Mouse (Mus musculus) small intestine, adult 2 months (tissue): ENCODE results near the gene Stx3. TPM values are rescaled to one million over a fixed set of nuclear protein-coding genes. Genes with fewer than 3 reads are reported as not detected.

Experiments used
- H3K27ac ChIP-seq: fragments of 200-500 bp; 2 replicates; pipeline ENCODE4 v1.5.1; 2012; ENCODE audit warnings: low read depth, low read length, control low read depth, inconsistent platforms; ENCODE audit not compliant: insufficient read depth
- H3K27me3 ChIP-seq: fragments of 200-500 bp; 2 replicates; pipeline ENCODE4 v1.6.1; 2012; ENCODE audit warnings: mild to moderate bottlenecking, moderate library complexity, low read length, inconsistent platforms; ENCODE audit not compliant: control insufficient read depth, insufficient read depth
- H3K36me3 ChIP-seq: fragments of 200-500 bp; 2 replicates; pipeline ENCODE4 v1.6.1; 2012; ENCODE audit warnings: mild to moderate bottlenecking, low read length, control low read depth, inconsistent platforms; ENCODE audit not compliant: control insufficient read depth, insufficient read depth
- H3K4me1 ChIP-seq: fragments of 200-500 bp; 2 replicates; pipeline ENCODE4 v1.6.1; 2012; ENCODE audit warnings: low read length, inconsistent platforms, mixed read lengths; ENCODE audit not compliant: control insufficient read depth, insufficient read depth, insufficient read length
- H3K4me3 ChIP-seq: fragments of 200-500 bp; 2 replicates; pipeline ENCODE4 v1.5.1; 2012; ENCODE audit warnings: low read depth, mild to moderate bottlenecking, control low read depth, inconsistent platforms, low read length, moderate library complexity
- CTCF ChIP-seq: fragments of 200-500 bp; IDR thresholded peaks from 2 replicates; pipeline ENCODE4 v1.5.1; 2012; ENCODE audit warnings: low read depth, mild to moderate bottlenecking, control low read depth, inconsistent platforms, low read length, moderate library complexity, mixed read lengths; ENCODE audit not compliant: insufficient replicate concordance, insufficient read length; ENCODE audit errors: extremely low read depth
- POLR2A ChIP-seq: fragments of 200-500 bp; IDR thresholded peaks from 2 replicates; pipeline ENCODE4 v1.6.1; 2012; ENCODE audit warnings: low read depth, mild to moderate bottlenecking, control low read depth, inconsistent platforms, low read length, moderate library complexity
- WGBS: fragments of 180-500 bp; shearing (Covaris S2); methylation state at CpG from one replicate; pipeline ENCODE4 v1.1.7; 2018; 5-methylcytosine and 5-hydroxymethylcytosine counted together
- polyA plus RNA-seq: library from polyadenylated mRNA; depleted of rRNA; stranded (reverse); fragments of >200 nt; gene quantifications from 2 replicates; pipeline ENCODE4 v1.2.3, GENCODE M21; 2012; rRNA removed

Stx3 gene
- polyA plus RNA-seq: 12.7 and 38.0 TPM in 2 replicates

DNA sequence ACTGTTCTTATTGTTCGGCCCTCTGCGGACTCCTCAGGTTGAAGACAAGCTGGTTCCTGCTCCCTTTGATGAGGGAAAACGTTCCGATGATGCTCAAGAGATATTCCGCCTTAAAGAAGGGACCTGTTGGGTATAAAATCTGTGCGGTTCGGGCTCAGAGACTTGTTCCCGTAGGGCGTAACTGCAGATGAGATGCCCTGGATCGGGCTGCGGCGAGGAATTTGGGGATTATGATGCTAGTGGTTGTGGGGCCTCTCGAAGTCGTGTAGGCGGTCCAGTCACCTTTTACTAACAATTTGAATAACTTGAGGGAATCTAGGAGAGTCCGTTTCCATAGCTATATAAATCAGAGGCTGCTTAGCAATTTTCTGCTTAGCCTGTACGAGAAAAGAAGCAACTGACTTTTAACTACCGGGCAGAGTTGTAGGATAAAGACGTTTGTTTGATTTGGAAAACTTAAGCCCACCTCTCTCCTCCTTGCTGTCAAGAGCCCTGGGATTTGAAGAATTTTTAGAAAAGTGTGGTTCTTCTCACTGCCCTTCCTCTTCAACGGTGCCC is at the start of gene Stx3:
Gene Stx3, minus strand, starts transcription at position 261 of the 558 bp plus-strand sequence.
- WGBS: under 1% methylated on average over 20 of the region's 20 CpGs

DNA sequence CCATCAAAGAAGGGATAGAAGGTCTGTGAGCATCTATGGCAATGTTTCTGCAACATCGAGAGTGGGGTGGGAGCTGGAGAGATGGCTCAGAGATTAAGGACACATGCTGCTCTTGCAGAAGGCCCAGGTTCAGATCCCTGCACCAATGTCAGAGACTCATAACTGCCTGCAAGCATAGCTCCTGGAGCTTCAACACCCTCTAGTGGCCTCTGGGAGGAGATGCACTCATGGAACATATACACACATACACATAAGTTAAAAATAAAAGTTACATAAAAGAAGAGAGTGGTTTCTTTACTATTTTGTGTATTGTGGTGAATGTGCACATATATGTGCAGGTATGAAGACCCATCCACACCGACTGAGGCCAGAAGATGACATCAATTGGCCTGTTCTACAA is 48.6 kb upstream of the Stx3 start:
- TF ChIP-seq CTCF: no peak
- no peak for TF ChIP-seq POLR2A
- no peaks in the 10 kb centered on the region for H3K27me3 ChIP-seq
- WGBS: 76% methylated on average over 2 of the region's 2 CpGs
- no peak overlapping the region for H3K27ac ChIP-seq
- H3K4me1 ChIP-seq: no peaks in the 10 kb centered on the region
- no peaks in the 10 kb centered on the region for H3K36me3 ChIP-seq
- H3K4me3 ChIP-seq: no peak overlapping the region

More for the DNA sequence above, at the start of gene Stx3:
- Histone ChIP-seq H3K4me1 (peaks cover 12% of the 10 kb centered on the region; the same call in 1 of the 2 replicates), H3K27me3 (no peaks in the 10 kb centered on the region), H3K36me3 (0 out of 2 replicates have a peak, but pooled peaks cover 2% of the 10 kb centered on the region), H3K27ac (peak within 1 kb of the TSS; percentile 91), H3K4me3 (peak within 1 kb of the TSS; percentile 89)
- TF ChIP-seq CTCF (no peak), POLR2A (no peak)

DNA sequence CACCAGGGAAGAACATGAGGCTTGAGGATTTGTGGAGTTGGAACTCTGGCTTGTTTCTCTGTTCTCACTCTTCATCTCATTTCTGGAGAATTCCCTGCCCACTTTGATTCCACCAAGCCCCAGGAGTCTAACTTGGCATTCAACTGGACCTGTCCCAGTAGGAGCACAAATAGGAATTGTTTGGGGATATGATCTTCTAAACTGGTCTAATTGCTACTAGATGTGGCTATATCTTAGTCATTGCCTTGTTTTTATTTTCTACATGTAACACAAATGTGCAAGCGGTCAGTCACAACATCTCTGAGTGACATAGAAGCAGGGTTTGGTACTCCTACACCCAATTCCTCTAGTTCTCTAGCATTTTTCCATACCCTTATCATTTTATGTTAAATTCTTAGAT is 41.8 kb upstream of the Stx3 start, which contains the start of gene Olfr1418:
Gene Olfr1418, minus strand, starts transcription at position 101 of the 400 bp plus-strand sequence.
- Histone ChIP-seq H3K4me3 (no peak within 1 kb of the TSS), H3K4me1 (no peaks in the 10 kb centered on the region), H3K36me3 (no peaks in the 10 kb centered on the region), H3K27me3 (no peaks in the 10 kb centered on the region), H3K27ac (no peak within 1 kb of the TSS)
- no peak for TF ChIP-seq CTCF
- TF ChIP-seq POLR2A: no peak
- WGBS: 93% methylated on average over 1 of the region's 1 CpGs

DNA sequence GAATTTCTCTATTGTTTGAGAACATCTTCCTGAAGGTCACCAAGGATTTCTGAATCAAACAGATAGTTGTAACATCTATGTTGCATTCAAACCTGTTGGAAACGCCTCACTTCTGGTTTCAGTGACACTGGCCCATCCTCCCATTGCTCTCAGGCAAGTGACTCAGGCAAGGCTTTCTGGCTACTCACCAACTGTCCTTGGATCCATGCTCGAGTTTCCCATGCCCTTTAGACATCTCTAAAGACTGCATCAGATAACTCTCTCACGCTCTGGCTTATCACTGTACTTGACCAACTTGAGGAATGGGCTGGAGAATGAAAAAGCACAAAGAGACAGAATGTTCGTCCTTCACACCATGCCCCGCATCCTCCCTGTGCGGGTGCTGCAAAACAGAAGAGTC is 37.3 kb upstream of the Stx3 start:
- 66% methylated on average over 6 of the region's 6 CpGs for WGBS
- H3K27ac ChIP-seq: no peak overlapping the region
- H3K4me3 ChIP-seq: no peak overlapping the region
- H3K27me3 ChIP-seq: no peaks in the 10 kb centered on the region
- H3K4me1 ChIP-seq: no peaks in the 10 kb centered on the region
- TF ChIP-seq CTCF: no peak
- no peak for TF ChIP-seq POLR2A
- no peaks in the 10 kb centered on the region for H3K36me3 ChIP-seq

DNA sequence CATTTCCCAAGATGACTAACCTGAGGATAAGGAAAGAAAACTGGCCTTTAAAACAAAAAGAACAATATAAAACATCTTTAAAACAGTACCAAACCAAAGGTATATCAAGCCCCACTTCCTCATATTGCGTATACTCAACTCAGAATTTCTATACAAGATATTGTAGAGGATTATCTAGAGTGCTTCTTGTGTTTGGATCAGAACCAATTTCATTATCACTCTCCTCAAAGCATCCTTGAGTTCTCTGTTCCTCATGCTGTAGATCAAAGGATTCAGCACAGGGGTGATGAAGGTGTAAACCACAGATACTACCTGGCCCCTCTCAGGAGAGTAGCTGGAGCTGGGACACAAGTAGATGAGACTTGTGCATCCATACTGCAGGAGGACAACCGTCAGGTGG is 35.6 kb upstream of the Stx3 start:
- H3K36me3 ChIP-seq: no peaks in the 10 kb centered on the region
- WGBS: 86% methylated on average over 2 of the region's 2 CpGs

DNA sequence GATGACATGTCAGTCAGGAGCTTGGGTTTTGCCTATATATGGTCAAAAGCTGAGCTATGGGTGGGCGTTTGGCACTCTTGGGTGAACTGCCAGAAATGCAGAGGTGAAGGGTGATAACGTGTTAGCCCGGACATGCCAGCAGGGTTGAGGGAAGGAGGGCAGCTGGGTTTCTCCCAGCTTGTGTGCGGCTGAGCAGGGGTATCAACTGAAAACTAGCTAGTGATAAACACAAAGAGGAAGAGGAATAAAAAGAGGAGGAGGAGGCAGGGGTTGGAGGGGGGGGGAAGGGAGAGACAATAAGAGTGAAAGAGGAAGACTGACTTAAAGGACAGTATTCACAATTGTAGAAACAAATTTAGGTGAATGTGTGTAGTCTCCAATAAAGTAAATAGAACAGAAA is 33.4 kb upstream of the Stx3 start:
- TF ChIP-seq CTCF (no peak), POLR2A (no peak)
- Histone ChIP-seq H3K36me3 (no peaks in the 10 kb centered on the region), H3K27me3 (no peaks in the 10 kb centered on the region), H3K27ac (no peak overlapping the region), H3K4me3 (no peak overlapping the region), H3K4me1 (no peaks in the 10 kb centered on the region)
- 53% methylated on average over 4 of the region's 4 CpGs for WGBS

More for the DNA sequence above, 35.6 kb upstream of the Stx3 start:
- Histone ChIP-seq H3K4me3 (no peak overlapping the region), H3K4me1 (no peaks in the 10 kb centered on the region), H3K27me3 (no peaks in the 10 kb centered on the region), H3K27ac (no peak overlapping the region)
- no peak for TF ChIP-seq CTCF
- TF ChIP-seq POLR2A: no peak

DNA sequence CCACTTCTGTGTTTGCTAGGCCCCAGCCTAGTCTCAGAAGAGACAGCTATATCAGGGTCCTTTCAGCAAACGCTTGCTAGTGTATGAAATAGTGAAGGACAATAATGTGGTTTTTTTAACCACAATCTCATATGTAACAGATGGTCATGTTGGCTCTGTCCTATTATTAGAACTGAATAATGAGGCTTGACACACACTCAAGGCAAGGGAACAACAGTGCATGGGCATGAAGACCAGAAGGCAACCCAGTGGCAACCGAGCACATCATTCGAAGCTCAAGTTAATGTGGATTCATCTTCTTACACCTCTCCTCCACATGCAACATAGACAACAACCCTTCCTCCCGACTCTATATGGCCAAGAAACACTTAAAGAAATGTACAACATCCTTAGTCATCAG is 27.1 kb upstream of the Stx3 start:
- 80% methylated on average over 4 of the region's 4 CpGs for WGBS
- no peak overlapping the region for H3K27ac ChIP-seq
- TF ChIP-seq CTCF (no peak), POLR2A (no peak)
- no peaks in the 10 kb centered on the region for H3K4me1 ChIP-seq
- no peaks in the 10 kb centered on the region for H3K36me3 ChIP-seq
- no peak overlapping the region for H3K4me3 ChIP-seq
- no peaks in the 10 kb centered on the region for H3K27me3 ChIP-seq
